Mouse (Mus musculus) spleen, postnatal 0 days (tissue): ENCODE data around the gene Speer4f2. TPM values are rescaled to one million over a fixed set of nuclear protein-coding genes. Genes with fewer than 3 reads are reported as not detected.

ENCODE experiments used
- polyA plus RNA-seq: library from polyadenylated mRNA; unstranded; fragments of >200 nt; fragmentation: Nextera tagmentation; extraction: Ambion mirVana; gene quantifications from 2 replicates; pipeline ENCODE4 v1.2.1, GENCODE M21; 2015

Gene Speer4f2
- polyA plus RNA-seq, result not detected in 2 replicates

GRCm38 (mm10) chr5:17372880-17373279, at the start of gene Speer4f2:
Speer4f2 (plus strand) TSS chr5:17373180.

Other genes with a start within 250 kb of the Speer4f2 start
- not detected in 2 replicates for gene Speer4f1, start 102.9 kb downstream of the Speer4f2 start, polyA plus RNA-seq
- gene Sema3c, start 201.1 kb downstream of the Speer4f2 start, polyA plus RNA-seq, result 7.1 TPM in 2 replicates